Mouse (Mus musculus) embryo, embryonic 9.5 days (tissue): Measurements from ENCODE around the gene Ldlrad3.

Experiments
- DNase-seq: peaks from one replicate; pipeline ENCODE4 v3.0.0-alpha.2; 2017; ENCODE audit errors: extremely low spot score

The Ldlrad3 gene

DNA sequence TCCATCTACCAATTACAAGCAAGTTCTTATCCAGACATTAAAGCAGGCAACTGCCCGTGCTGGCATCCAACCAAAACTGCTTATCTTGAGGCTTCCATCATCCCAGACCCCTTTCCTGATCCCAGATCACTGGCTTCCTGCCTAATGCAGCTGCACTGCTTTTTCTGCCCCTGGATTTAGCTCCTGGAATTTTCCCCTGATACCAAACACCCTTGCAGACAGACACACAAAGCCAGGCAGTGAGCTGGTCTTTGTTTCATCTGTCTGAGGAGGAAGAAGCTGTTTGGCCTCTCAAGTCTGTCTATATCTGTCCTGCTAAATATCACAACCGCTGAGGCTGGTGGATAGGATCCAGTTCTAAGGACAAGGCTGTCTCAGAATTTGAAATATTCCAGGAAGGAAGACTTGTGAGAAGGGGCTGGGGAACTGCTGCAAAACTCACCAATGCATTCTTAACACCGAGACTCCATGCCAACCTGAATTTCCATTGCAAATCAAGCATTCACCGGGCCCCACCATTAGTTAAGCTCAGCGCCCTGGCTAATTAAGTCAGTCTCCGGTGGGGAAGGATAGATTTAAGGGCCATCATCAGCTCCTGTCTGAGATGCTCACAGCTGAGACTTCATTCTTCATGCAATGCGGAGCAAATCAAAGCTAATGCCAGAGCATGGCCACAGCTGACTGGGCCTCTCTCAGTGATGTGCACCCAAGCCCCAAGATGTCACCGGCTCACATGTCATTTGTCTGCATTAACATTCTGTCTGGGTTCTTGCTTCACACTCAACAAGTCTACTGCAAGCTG is 183.0 kb downstream of the Ldlrad3 start:
- peak; percentile 48 for DNase-seq

DNA sequence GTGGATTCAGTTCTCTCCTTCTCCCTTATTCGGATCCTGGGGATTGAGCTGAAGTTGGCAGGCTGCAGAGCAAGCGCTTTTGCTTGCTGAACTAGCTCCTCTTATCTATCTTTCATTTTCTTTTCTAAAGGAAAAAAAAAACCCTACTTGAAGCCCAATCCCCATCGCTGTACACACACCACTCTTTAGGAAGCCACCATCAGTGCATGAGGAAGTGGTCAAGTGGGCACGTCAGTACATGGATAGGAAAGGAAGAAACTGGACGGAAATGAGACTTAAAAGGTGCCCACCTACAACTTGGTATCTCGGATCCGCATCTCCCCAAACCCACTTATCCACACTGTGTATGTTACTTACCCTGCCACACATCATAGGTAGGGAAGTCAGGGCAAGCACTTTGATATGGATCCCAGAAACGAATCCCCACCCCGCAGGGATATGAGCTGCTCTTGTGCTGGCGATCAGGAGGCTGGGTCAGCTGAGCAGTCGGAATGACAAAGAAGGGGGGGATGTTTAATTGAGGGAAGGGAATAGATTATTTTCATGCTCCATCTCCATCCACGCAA is 183.7 kb downstream of the Ldlrad3 start:
- peak; percentile 25 for DNase-seq

DNA sequence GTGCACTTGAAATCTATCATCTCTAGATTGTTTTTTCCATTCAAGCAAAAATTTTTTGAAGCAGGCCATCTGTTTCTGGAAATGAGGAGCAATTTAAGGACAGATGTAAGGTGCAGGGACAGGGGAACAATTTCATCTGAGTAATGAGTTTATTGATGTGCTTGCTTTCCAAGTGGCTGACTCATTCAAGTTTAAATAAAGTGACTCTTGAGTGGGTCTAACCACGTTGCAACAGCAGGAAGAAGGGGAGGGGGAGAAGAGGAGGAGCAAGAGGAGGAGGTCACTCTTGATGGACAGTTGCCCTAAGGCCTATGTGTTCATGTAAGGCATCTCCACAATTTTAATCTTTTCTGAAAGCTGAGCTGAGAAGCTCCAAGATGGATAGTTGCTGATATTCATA is 184.5 kb downstream of the Ldlrad3 start:
- no peak for DNase-seq

DNA sequence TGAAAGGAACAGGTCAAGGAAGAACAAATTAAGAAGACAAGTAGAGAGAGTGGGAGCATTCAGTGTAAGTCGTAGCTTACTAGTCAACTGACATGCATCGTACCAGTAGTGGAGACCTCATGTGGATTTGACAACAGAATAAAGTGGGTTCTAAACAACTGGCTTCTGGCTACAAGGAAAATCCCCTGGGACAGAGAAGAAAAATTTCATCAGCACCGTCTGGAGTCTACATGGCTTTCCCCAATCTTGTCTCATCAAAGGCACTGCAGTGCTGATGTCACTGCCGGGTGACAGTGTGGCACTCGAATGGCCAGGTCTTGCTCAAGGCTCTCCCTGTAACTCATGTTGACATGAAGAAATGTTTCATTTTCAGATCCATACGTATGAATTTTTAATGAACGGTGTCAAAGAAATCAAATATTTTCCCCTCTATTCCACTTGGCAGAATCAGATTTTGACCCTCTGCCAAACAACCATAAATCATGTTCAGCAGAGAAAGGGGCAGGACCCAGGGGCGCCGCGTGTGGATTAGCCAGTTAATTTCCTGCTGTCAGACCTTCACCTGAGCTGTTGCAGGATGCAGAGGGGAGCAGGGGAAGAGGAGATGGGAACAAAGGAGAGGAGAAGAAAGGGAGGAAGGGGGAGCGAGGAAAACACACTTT is 187.1 kb downstream of the Ldlrad3 start:
- DNase-seq, result no peak

DNA sequence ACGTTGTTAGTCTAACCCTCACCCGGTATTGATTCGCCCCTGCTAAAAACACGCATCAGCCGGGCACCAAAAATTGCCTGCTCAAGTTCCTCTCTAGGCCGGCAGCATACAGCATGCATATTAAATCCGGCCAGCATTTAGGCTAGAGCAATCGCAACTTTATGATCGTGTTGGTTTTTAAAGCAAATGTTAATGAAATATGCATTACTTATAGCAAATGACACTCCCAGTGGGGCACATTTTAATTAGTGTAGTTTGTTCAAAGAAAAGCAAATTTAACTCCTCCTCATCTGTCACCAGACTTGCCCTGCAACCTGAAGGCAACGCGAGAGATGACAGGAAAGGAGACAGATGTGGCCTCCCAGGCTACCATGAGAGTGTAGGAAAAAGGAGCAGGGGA is 189.2 kb downstream of the Ldlrad3 start:
- DNase-seq, result no peak

DNA sequence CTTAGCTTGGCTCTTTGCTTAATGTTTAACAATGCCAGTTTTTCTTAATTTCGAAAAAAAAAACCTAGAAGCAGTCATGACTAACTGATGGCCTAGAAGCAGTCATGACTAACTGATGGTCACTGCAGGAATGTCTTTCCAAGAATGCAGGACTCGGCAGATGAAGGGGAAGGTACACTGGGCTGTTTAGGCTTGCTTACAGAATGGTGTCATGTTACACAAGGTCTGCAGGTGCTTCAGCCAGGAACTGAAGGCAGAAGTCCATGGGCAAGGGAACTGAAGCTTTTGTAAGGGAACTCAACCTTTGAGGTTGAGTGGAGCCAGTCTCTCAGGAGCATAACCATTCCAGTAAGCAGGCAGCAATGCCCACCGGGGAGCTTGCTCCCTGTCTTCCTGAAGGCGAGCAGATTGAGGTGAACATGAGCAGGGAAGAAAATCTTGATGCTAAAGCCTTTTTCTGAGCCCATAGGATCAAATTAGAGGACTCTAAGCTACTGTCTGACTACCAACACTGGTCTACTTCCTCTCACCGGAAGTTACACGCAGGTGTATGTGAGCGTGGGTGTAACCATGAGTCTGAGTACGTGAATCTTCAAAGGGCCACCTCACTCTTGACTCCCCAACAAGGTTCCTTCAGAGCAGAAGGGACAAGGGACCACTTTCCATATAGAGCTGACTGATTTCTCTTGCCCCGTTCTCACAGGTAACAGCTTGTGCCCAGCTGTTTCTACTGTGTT is 193.4 kb downstream of the Ldlrad3 start:
- no peak for DNase-seq

DNA sequence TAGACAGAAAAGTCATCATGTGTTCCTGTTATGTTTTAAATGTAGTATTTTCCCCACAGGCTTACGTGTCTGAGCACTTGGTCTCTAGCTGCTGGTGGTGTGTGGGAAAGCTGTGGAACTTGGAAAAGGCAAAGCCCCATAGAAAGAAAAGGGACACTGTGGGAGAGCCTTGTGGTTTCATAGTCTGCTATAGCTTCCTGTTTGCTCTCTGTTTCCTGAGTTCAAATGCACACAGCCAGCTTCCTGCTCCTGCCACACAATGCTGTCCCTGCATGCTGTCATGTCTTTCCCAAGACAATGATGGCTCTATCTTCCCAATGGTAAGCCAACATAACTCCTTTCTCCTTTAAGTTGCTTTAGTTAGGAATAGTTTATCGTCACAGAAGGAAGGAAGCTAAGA is 194.5 kb downstream of the Ldlrad3 start:
- DNase-seq, result no peak

DNA sequence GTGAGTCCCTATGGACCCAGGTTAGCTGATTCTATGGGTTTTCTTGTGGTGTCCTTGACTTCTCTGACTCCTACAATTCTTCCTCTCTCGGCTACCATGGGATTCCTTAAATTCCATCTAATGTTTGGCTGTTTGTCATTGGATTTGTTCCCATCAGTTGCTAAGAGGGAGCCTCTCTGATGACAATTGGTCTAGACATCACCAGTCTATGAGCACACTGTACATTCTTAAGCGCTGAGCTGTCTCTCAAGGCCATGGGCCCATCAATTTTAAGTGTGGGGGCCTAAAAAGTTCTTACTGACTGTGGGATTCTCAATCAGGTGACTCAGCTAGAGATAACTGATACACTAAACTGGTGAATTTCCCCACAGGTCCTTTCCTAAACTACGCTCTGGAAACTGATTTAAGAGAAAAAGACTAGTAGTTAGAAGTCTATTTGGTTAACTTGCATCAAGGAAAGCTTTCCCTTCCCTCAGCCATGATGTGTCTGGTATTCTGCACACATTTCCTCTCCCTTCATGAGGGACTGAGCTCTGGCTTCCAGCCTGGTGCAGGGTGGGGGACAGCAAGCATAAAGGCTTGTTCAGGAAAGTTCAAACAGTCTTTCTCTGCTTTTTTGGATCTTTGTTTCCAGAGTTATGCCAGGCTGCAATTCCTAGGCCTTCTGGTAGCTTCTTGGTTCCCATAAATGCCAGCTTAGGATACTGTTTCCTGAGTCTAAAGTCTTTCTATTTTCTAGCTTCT is 199.7 kb downstream of the Ldlrad3 start:
- no peak for DNase-seq

DNA sequence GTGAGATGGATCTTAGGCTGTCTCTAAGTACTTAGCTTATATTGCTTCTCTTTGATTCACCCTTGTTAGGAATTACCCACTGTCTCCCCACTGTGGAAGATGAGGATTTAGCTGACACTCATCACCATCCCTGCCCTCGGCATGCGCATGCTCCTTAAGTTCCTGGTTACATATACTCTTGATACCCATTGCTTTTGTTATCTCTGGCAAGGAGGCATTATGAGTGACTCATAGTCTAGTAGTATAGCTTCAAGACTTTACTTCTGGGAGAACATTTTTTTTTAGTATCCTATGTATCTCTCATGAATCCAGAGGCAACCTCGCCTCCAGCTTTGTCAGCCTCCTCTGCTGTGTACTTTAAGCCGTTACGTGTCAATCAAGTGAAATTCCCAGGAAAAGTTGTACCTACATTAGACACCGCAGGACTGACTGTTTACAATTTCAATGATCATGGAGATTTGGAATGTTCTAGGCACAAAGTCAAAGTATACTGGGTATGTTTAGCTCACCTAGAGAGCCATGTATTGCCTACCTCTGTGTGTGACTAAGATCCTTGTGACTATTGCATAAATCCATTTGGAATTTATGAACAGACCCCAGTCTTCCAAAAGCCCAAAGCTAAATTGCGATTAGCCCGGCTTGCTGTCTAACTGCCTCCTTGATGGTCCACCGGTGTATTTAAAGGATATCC is 202.2 kb downstream of the Ldlrad3 start:
- no peak for DNase-seq

DNA sequence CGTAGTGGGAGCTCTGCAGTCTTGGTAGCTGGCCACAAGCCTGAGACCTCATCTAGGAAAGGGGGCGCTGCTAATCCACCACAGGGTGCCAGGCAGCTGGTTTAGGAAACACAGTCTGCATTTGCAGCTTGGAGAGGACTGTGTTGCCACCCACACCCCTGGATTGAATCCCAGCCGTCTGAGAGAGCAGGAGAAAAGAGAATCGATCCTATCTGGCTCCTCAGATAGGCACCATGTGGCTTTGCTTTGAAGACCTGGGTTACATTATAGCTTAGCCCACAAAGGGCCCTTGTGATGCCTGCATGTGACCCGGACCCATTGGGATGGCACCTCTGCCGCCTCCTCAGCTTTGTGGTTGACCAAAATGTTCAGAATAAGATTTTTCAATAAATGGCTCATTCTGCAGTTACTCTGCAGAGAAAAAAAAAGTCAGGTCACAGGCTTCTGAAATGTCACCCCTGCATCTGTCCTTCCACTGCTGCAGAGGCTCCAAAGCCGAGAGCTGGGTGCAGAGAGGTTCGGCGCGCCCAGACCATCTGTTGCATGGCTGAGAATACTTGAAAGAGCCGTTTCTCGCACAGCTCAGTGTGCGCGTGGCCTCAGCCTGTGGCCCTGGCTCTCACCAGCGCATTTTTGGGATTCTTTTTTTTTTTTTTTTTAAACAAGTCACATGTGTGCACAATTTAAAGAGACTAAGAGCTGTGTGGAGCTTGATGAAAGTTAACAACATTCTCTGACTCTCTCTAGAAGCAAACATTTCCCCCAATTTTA is 202.9 kb downstream of the Ldlrad3 start:
- DNase-seq, result peak; percentile 39

DNA sequence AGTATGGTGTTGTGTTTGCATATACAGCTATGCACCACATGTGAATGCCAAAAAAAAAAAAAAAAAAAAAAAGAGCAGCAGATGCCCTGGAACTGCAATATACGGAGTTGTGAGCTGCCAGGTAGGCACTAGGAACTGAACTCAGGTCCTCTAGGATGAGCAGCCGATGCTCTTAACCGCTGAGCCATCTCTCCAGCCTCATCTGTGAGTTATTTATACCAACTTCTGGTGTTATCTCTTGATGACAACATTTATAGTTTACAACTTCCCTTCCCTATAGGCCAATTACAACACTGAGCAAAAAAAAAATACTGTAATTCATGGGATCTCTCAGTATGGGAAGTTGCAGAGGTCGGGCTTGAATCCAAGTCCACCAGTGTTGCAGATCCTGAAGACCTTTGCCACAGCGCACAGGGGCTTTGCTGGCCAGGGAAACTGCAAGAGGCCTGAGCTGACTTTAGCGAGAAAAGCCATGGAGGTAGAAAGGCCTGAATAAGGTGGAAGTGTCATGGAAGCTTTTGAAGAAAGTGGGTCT is 204.2 kb downstream of the Ldlrad3 start:
- DNase-seq, result no peak

DNA sequence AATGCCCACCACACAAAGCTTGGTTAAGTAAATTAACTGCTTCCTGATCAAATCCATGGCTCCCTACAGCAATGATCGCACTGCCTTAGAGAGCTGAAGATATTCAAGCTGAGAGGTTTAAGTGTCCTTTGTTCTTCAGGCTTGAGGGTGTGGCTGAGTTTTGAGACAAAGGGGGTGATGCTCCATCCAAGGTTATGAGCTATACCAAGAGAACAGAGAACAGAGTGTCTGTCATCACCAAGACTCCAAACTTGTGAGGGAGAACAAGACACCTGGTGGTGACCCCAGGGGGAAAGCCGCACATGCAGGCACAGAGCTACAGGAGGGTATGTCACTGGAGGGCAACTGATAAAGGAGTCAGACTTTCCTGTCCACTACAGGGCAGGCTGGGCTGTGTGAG is 205.0 kb downstream of the Ldlrad3 start:
- DNase-seq, result no peak

DNA sequence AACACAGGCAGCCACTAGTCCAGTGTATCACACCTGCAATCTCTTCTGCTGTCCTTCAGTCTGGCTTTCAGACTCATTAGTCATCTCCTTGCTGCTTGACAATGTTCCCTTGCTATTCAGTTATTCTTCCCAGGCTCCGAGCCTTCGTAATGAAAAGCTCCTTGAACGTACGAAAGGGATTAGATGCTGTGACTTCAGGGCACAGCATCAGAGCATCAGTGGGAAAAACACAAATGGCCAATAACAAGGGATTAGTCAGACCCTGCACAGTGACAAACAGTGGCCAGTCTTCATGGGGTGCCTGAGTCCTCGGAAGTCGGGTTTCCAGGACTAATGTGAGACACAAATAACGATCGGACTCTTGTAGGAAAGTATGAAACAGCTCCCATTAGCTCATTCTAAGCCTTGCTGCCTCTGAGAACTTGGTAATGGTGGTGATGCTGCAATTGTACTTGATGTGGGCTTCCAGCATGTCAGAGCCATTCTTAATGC is 205.7 kb downstream of the Ldlrad3 start:
- no peak for DNase-seq

DNA sequence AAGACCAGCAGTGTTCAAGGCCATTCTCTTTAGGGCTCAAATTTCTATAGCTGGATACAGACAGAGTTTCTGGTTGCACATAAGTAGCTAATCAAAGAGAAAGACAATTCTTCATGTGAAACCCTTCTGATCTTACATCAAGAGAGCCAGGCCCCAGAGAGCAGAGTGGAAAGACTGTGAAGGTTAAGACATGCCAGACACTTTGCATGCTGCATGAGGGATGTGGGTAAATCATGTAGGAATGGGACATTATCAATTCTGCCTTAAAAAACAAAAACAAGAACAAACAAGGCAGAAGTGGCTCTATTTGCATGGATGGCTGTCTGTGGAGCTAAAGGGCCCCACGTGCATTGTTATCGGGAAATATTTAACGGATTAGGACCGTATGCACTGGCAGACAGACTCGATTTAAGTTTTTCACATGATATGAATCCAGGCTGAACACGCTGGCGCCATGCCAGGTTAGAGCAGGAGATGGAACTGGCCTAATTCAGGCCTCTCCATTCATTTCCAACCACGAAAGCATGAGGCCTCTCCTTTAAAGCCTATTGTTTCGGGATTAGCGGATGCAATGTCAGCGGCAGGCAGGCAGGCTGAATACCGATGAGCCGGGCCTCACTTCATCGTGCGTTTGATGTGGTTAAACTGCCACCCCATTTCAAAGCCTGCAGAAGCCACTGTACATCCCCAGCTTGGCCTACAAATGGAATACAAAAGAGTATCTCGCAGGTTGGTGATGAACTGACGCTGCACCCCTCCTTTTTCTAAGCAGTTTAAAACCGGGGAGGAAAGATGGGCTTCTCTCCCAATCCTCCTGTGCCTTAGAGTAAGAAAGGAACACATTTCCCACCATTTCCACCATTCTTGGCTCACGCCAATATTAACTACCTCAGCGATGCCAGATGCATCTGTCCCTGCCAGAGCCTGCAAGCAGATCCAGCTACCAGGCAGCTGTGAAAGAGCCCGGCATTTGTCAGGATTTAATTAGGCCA is 207.4 kb downstream of the Ldlrad3 start:
- peak; percentile 50 for DNase-seq

DNA sequence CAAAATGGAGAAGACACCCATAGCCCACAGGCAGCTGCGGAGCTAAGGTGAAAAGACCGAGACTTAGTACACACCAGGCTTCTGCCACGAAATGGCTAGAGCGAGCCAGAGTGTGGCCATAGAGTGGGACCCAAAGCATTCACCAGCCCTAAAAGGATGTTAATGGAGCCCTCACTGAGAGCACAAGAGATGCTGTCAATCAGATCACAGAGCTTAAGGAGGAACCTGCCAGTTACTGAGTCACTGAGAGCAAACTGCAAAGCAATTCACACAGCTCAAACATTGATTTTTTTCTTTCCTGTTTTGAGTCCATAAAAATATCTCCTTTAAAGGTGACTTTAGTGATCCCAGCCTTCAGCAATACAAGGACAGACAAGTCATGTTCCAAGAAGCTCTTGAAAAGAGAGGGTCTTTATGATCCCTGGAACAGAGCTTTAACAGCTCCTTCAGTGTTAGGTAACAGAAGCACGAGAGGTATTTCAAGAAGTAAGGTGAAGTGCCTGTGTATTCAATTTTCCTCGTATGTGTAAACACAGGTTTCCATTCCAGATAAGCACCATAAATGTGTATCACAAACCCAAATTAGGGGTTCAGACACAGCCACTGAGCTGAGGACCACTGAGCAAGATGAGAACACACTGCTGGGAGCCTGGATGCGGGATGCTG is 209.7 kb downstream of the Ldlrad3 start:
- DNase-seq, result no peak

DNA sequence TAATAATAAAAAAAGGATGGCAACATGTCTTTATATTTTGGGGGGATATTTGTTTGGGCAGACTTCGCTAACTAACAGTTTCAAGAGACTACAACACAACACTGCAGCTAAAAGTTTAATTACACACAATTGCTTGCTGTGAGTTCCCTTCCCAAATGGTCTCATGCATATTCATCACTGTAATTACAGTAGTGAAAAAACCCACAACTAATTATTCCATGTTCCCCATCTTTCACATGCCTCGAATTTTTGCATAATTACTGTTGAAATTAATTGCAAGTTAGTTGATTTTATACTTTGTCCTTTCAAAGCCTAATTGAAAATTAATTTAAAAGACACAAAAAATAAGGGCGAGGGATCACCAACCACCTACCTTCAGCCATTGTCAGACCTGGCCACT is 212.4 kb downstream of the Ldlrad3 start:
- DNase-seq, result no peak

DNA sequence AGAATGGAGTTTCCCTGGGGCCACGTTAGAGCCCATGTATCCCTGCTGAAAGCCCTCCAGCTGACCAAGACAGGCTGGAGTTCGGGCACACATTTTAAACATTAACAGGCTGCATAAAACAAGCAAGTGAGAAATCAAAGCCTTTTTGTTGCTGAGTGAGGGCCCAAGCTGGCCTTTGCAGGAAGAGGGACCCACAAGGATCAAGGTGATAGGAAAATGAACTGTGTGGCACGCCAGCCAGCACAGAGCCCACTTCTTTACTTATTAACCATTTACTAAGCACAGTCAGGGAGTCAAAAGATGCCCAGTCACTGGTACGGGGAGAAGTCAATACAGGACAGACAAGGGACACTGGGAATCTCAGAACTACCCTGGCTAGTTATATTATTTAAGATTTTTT is 218.6 kb downstream of the Ldlrad3 start:
- no peak for DNase-seq

DNA sequence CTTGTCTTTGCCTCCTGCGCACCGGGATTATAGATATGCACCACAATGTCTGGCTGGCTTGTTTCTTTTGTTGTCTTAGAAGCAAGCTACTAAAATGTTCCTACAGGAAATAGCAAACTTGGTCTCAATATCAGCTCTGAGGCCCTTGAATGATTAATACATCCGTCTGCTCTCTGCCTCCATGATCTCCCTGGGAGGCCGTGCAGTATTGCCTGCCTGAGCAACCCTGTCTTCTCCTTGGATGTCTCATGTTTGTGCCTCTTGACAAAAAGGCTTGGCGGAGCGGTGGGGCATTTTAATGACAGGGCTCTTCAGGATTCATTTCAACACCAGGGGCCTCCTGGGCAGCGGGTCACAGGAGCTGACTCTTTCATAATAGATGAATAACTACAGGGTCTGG is 219.0 kb downstream of the Ldlrad3 start:
- no peak for DNase-seq
